Mouse (Mus musculus) C2C12 (cell line): ENCODE measurements around the gene Mmp28. TPM values are rescaled to one million over a fixed set of nuclear protein-coding genes. Genes with fewer than 3 reads are reported as not detected.

Experiments used
- H3K27me3 ChIP-seq: one replicate; pipeline ENCODE4 v1.6.1; 2011; ENCODE audit not compliant: control insufficient read depth, insufficient read depth, insufficient read length
- H3K36me3 ChIP-seq: one replicate; pipeline ENCODE4 v1.6.1; 2011; ENCODE audit not compliant: control insufficient read depth, insufficient read depth
- H3K4me3 ChIP-seq: one replicate; pipeline ENCODE4 v1.5.1; 2011; ENCODE audit warnings: mild to moderate bottlenecking, control low read depth; ENCODE audit not compliant: poor library complexity, insufficient read depth, severe bottlenecking
- H3K79me2 ChIP-seq: one replicate; pipeline ENCODE4 v1.6.1; 2011; ENCODE audit not compliant: control insufficient read depth, insufficient read depth
- H3K79me3 ChIP-seq: one replicate; pipeline ENCODE4 v1.6.1; 2011; ENCODE audit warnings: low read depth, control low read depth
- H3ac ChIP-seq: one replicate; pipeline ENCODE3; 2011; ENCODE audit warnings: low read depth; ENCODE audit not compliant: control insufficient read depth, insufficient read length
- CEBPB ChIP-seq: IDR thresholded peaks from one replicate; pipeline ENCODE4 v1.6.1; 2011; ENCODE audit warnings: low read depth, mild to moderate bottlenecking, control low read depth, moderate library complexity
- CTCF ChIP-seq: IDR thresholded peaks from one replicate; pipeline ENCODE4 v1.5.1; 2011; ENCODE audit not compliant: control insufficient read depth, insufficient read depth, insufficient read length
- FOSL1 ChIP-seq: IDR thresholded peaks from one replicate; pipeline ENCODE4 v1.8.0; 2011; ENCODE audit warnings: mild to moderate bottlenecking, low read length; ENCODE audit not compliant: poor library complexity, insufficient read depth, severe bottlenecking
- MAX ChIP-seq: IDR thresholded peaks from one replicate; pipeline ENCODE4 v1.6.1; 2011; ENCODE audit warnings: mild to moderate bottlenecking, control low read depth
- MYOD1 ChIP-seq: IDR thresholded peaks from one replicate; pipeline ENCODE4 v1.6.1; 2011; ENCODE audit warnings: low read depth; ENCODE audit not compliant: control insufficient read depth, insufficient read length
- MYOG ChIP-seq: IDR thresholded peaks from one replicate; pipeline ENCODE4 v1.6.1; 2011; ENCODE audit not compliant: control insufficient read depth, insufficient read length; ENCODE audit errors: extremely low read depth
- USF1 ChIP-seq: IDR thresholded peaks from one replicate; pipeline ENCODE4 v1.6.1; 2011; ENCODE audit warnings: low read depth, mild to moderate bottlenecking, control low read depth, moderate library complexity
- long read RNA-seq, 2 experiments: library from polyadenylated mRNA; unstranded; transcript quantifications; one replicate each; pipeline ENCODE4 v2.0.0; 2019 to 2020
- polyA plus RNA-seq: library from polyadenylated mRNA; unstranded; fragments of >200 nt; fragmentation: generic; extraction: Trizol; gene quantifications from one replicate; pipeline ENCODE4 v1.2.1, GENCODE M21; 2012; ENCODE audit warnings: missing spikeins

Gene Mmp28
- polyA plus RNA-seq = 2.3 TPM
- long read RNA-seq, experiment 1, partial matches to known transcripts = 6 of 7 reads
- long read RNA-seq, experiment 1, other reads (novel, unspliced or antisense) = 1 of 7 reads
- long read RNA-seq, experiment 2, partial matches to known transcripts = 1 of 4 reads
- long read RNA-seq, experiment 2, other reads (novel, unspliced or antisense) = 1 of 4 reads

DNA sequence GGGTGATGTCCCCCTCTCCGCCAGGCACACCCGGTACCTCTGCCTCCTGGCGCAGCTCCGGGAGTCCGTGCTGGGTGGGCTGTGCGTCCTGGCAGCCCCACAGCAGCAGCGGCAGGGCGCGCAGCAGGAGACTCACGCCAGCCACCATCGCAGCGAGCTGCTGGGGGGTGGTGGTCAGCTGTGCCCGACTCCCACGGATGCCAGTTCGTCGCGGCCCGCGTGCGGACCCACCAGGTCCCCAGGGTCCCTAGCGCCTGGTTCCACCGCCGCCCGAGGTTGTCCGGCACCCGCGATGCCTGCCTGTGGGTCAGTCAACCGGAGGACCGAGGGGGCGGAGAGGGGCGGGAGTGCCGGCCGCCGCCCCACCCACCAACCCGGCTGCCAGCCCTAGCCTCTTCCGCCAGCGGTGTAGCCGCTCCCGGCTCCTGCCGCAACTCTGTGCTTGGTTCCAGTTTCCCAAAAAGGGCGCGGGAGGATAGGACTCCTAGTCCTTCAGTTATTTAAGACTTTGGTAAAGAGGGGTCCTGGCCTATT, at the start of gene Mmp28:
Gene Mmp28 (minus strand): TSS at position 361 of the 534 bp plus-strand sequence.
- H3K27me3 ChIP-seq = no peaks in the 10 kb centered on the region
- peak within 1 kb of the TSS; percentile 36 for H3K4me3 ChIP-seq
- H3K79me2 ChIP-seq = no peaks in the 10 kb centered on the region
- TF ChIP-seq MYOD1 = no peak
- TF ChIP-seq FOSL1 = no peak
- no peak for TF ChIP-seq CTCF
- no peaks in the 10 kb centered on the region for H3K36me3 ChIP-seq
- H3K79me3 ChIP-seq = no peaks in the 10 kb centered on the region
- peak within 1 kb of the TSS; percentile 95 for H3ac ChIP-seq

DNA sequence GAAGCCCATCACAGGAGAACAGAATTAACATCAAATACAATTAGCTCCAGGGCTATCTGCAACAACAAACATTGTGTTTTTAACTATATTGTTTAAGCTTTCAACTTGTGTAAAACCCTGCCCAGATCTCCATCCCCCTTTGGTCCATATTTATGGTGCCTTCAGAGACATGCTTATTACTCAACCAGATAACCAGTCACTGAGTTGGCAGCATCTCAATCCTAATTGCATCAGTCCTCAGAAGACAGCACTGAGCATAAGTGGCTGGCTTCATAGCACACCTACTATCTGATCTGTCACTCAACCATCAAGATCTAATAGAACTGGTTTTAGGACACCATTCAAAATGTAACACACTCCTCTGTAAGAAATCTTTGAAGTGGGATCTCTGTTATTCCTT, 46.6 kb upstream of the Mmp28 start:
- no peaks in the 10 kb centered on the region for H3K27me3 ChIP-seq
- H3K4me3 ChIP-seq = no peak overlapping the region
- H3K79me2 ChIP-seq = no peaks in the 10 kb centered on the region
- no peak overlapping the region for H3ac ChIP-seq
- H3K36me3 ChIP-seq = peaks cover 43% of the 10 kb centered on the region
- no peak for TF ChIP-seq USF1
- TF ChIP-seq FOSL1 = no peak
- TF ChIP-seq MAX = no peak
- TF ChIP-seq MYOD1 = no peak
- no peak for TF ChIP-seq CTCF
- no peak for TF ChIP-seq MYOG
- no peak for TF ChIP-seq CEBPB
- H3K79me3 ChIP-seq = no peaks in the 10 kb centered on the region

DNA sequence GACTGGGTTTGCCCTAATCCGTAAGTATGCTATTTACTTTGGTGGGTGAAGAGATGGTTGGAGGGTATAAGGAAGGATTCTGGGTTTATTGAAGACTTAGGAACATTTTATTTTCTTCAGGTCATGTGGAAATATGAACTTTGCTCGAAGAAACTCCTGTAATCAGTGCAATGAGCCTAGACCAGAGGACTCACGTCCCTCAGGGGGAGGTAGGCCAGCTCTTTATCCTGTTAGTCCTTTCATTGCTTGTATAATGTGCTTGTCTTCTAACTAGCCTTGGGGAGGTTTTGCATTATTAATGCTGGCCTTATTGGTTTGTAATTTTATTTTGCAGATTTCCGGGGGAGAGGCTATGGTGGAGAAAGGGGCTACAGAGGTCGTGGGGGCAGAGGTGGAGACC, 41.4 kb upstream of the Mmp28 start:
- Histone ChIP-seq H3ac (no peak overlapping the region), H3K4me3 (no peak overlapping the region), H3K79me2 (no peaks in the 10 kb centered on the region), H3K79me3 (no peaks in the 10 kb centered on the region), H3K36me3 (peaks cover 94% of the 10 kb centered on the region), H3K27me3 (no peaks in the 10 kb centered on the region)
- TF ChIP-seq MYOG (no peak), CEBPB (no peak), MYOD1 (no peak), USF1 (no peak), CTCF (no peak), MAX (no peak)

DNA sequence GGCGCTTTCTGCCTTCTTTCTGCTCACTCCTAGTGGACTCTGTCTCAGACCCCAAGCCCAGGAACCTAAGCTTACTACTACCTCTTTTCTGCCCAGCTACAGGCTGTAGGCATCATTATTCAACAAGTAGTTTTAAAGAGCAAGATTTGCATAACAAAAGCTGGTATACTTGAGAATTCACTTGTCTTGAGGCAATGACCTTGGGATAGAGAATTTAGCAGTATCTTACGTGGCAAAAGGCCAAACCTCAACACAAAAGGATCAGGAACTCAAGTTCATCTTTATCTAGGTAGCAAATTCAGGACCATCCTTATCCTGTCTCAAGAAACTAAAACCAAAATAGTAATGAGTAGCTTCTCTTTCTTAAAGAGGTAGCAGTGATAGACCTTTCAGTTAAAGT, 32.7 kb upstream of the Mmp28 start:
- Histone ChIP-seq H3K36me3 (peaks cover 86% of the 10 kb centered on the region), H3K79me3 (peaks cover 19% of the 10 kb centered on the region), H3K4me3 (no peak overlapping the region), H3K79me2 (peaks cover 58% of the 10 kb centered on the region), H3ac (no peak overlapping the region), H3K27me3 (no peaks in the 10 kb centered on the region)
- TF ChIP-seq CEBPB (no peak), CTCF (no peak), MAX (no peak), MYOG (no peak), USF1 (no peak), FOSL1 (no peak), MYOD1 (no peak)

DNA sequence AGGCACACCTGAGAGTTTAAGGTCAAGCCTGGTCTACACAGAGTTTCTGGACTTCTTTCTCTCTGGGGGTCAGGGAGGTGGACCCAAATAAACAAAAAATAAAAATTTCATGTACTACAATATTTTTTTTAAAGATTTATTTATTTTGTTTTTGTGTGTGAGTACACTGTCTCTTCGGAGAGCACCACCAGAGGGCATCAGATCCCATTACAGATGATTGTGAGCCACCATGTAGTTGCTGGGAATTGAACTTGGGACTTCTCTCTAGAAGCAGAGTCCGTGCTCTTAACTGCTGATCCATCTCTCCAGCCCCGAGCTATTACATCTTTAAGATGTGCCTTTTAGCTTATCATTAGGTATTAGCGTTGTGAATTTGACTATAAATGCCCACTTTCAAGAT, 28.6 kb upstream of the Mmp28 start:
- H3K36me3 ChIP-seq = peaks cover 82% of the 10 kb centered on the region
- TF ChIP-seq MAX (no peak), CTCF (no peak), CEBPB (no peak), MYOG (no peak), MYOD1 (no peak), USF1 (no peak)

DNA sequence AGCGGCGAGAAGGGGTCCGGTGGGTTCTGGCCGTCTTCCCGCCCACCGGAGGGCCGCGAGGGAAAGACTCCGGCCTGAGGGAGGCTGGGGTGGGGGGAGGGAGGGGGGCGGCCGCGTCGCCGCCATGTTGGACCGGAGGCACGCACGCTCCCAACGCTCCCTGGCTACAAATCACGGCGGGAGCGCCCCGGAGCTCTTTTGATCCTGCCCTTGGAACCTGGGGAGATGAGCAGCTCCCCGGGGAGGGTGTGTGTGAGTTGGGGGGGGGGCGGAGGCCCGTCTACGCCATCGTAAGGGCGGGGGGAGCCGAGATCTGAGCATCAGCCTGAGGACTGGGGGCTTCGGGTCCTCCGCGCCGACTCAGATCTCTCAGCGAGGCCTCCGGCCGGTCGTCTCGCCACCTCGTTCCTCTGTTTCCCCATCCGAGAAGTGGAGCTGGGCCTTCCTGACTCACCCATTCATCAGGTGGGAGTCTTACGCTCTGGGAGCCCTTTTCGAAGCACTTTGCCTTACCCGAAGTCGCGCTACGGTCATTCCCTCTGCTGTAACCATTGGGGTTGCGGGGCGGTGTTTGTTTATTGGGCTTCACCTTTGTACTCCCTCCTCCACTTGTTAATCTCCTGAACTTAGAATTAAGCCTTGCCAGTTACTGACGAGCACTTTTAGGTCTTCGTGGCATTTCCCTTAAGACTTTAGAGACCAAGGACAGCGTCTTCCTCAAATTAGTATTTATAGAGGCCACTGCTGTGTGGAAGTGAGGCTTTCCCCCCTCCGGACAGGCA, 10.6 kb upstream of the Mmp28 start:
- H3K27me3 ChIP-seq = no peaks in the 10 kb centered on the region
- H3K79me3 ChIP-seq = peaks cover 51% of the 10 kb centered on the region
- peak overlapping the region; percentile 96 for H3ac ChIP-seq
- peaks cover 56% of the 10 kb centered on the region for H3K79me2 ChIP-seq
- peak overlapping the region; percentile 95 for H3K4me3 ChIP-seq
- peaks cover 40% of the 10 kb centered on the region for H3K36me3 ChIP-seq
- no peak for TF ChIP-seq CTCF
- no peak for TF ChIP-seq FOSL1
- no peak for TF ChIP-seq CEBPB
- no peak for TF ChIP-seq MYOG

More for the DNA sequence above, 28.6 kb upstream of the Mmp28 start:
- H3ac ChIP-seq = no peak overlapping the region
- no peaks in the 10 kb centered on the region for H3K27me3 ChIP-seq
- H3K79me2 ChIP-seq = peaks cover 80% of the 10 kb centered on the region
- peaks cover 31% of the 10 kb centered on the region for H3K79me3 ChIP-seq
- no peak overlapping the region for H3K4me3 ChIP-seq
